Mouse (Mus musculus) spleen, postnatal 14 days (tissue): Measurements from ENCODE around the gene Pdcd6.

Experiments
- DNase-seq, 2 experiments: peaks; one replicate each; pipeline ENCODE4 v3.0.0; 2021 to 2022; ENCODE audit warnings: low spot score in 2 of 2

The Pdcd6 gene

DNA sequence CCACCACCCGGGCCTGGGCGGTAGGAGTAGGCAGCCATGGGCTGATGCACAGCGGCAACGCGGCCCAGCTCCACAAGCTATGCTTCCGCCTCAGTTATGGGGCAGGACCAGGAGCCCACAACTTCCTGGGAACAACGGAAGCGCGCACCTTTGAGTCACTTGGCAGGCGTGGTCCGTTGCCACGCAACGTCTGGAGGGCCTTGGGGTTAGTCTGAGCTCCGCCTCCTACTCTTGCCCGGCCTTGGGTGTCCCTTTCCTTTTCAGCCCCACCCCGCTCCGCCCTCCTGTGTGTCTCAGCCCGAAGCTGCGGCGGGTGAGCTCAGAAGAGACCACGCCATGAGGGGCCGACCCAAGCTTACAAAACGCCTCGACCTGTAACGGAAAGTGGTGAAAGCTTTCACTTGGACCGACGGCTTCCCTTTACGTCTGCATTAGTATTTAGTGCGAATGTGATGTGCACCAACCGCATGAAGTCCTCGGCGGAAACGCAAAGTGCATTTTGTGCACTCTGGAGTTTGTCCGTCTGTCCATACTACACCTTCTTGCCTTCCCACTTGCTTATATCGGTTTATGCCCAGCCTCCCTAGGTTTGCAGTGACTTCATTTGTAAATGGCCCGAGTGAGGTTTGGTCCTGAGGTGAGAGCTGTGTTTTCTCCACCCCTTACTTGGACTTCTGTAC, at the start of gene Pdcd6:
Gene Pdcd6, minus strand, starts transcription at position 411 of the 680 bp plus-strand sequence.
- peak; percentile 76 to 77 for DNase-seq

DNA sequence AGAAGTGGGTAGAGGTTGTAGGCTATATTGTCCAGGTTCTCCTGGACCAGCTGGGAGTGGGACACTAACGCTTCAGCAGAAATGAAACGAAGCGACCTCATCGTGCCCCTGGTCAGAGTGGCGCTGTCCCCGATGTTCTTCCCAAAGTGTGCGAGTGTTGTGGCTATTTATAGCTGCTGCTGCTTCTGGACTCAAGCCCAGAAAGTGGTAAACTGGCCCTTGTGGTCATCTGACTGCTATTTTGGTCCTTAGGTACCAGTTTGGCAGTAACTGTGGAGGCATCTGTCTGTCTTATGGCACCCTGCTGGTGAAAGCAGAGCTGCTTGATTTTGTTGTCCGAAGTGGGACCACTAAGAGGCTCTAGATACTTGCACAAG, 46.5 kb upstream of the Pdcd6 start, which contains the start of gene Lrrc14b:
Gene Lrrc14b, minus strand, starts transcription at position 147 of the 377 bp plus-strand sequence.
- no peak for DNase-seq

DNA sequence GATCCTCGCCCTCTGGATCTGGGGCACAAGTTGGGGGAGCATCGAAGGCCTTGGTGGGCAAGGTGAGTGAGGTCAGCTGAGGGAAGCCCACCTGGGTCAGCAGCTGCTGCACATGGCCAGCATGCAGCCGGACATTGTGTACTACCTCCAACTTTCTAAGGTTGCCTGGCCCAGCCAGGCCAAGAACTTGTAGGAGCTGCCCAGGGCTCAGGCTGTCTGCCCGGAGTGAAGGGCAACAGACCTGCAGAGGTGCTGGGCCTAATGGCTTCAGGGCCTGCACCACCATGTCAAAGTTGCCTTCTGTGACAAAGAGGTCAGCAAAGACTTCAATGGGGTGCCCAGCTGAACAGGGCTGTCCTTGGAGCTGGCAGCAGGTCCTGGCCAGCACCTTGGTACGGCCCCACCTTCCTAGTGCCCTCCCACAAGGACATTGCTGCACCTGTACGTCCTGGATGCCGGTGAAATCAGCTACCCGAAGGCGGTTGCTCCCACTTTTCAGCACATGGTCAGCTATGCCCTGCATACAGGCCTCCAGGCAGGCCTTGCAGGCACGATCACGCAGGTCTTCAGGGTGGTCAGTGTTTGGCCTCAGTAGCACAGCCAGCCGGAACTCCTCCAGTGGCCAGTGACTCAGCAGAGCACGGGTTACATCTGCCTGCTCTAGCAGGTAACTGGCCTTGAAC, 45.9 kb upstream of the Pdcd6 start:
- no peak for DNase-seq

GRCm38 (mm10) chr13:74362218-74362617, 44.8 kb upstream of the Pdcd6 start:
- DNase-seq = no peak

DNA sequence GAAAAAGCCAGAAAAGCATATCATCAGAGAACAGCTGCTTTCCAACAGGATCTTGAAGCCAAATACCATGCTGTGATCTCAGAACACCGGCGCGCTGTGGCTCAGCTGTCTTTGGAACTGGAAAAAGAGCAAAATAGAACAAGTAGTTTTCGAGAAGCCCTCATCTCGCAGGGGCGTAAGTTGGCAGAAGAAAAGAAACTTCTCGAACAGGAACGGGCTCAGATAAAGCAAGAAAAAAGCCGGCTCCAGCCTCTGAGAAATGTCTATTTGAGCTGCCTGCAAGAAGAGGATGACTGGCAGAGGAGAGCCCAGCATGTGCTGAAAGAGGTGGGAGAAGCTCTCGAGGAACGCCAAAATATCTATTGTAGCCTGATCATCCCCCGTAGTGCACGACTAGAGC, 39.1 kb upstream of the Pdcd6 start:
- no peak for DNase-seq

DNA sequence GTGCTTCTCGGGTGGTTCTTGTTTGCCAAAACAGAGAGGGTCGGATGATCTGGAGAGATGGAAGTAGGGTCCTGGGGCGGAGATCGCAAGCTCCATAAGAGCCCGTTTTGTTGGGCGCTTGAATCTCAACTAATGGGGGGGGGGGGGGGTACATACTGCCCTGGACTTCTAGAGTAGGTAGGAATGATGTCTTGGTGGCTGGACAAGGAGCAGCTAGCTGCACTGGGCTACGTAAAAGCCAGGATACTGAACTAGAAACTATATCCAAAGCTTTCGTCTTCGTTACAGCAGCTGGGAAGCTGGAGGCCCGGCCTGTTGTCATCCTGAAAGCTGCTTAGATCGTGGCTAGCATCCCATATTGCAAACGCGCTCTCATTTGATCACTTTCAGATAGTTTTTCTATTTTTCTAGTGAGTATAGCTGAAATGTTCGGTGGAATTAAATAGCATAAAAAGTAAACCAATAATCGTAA, 33.1 kb upstream of the Pdcd6 start:
- no peak for DNase-seq

GRCm38 (mm10) chr13:74349566-74350434, 32.4 kb upstream of the Pdcd6 start, which contains the start of the genes Sdha and Ccdc127:
TSS of gene Sdha (minus strand) at chr13:74350280.
TSS of gene Ccdc127 (plus strand) at chr13:74350309.
- peak; percentile 93 to 95 for DNase-seq

DNA sequence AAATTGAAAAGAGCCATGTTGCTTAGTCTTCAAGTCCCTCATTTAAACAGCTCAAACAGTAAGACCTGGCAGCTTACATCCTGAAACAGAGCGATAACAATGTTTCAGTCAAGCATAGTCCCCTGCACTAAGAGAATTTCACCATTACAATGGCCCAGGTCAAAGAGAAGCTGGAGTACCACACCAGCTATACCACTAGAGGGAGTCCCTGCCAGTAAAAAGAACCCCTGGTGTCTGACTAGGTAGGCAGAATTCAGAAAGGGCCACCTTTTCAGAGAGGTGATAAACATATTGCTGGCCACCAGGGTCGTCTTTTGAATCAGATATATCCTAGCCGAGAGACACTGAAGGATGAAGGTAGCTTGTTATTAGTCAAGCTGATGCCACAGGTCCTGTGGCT, 23.7 kb upstream of the Pdcd6 start:
- peak in 1 of 2 experiments; percentile 24 for DNase-seq

DNA sequence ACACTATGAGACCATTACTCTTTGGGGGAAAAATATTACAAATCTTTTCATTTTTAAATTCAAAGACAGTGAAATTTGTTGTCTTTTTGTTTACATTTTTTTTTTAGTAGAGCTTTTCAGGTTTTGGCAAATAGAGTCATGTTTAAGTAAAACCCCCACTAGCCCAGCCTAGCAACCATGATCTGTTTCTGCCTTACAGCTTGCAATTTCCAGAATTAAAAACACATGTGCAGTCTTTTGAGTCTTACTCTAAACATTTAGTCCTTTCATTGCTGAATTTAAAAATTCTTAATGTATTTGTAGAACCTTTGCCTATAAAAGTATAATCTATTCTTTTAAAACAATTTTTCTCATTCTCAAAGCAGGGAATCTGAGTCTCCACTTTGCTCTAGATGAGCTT, 11.9 kb upstream of the Pdcd6 start:
- no peak for DNase-seq

DNA sequence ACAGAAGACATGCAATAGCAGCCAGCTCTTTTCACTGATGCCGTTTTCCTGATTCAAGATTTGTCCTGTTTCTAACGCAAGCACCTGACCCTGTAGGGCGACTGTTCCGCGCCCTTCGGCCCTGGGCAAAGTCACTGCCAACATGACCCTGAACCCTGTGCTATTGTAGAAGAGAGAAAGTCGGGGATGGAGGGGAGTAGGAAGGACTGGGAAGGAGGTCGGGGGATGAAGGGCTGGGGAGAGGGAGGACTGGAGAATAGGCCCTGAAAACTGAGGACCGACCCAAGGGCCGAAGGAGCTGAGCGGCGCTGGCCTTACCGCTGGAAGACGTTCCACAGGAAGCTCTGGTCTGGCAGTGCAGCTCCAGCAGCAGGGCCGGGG, 601 bp downstream of the Pdcd6 start:
- no peak for DNase-seq

DNA sequence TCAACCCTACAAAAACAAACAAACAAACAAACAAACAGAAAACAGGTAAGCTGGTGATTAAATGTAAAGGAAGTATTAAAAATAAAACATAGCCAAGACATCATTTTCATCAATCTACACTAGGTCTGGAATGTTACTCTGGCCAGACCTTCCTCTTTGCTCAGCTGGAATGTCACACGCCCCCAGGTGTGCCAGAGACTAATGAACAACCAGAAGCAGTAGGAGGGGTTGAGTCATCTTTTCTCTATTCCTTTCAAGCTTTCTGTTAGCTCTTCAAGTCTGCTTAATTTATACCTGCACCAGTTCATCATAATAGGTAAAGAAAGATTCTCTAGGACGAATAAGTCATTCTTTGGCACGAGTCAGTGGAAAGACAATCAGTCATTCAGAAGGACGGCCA, 994 bp downstream of the Pdcd6 start:
- no peak for DNase-seq

DNA sequence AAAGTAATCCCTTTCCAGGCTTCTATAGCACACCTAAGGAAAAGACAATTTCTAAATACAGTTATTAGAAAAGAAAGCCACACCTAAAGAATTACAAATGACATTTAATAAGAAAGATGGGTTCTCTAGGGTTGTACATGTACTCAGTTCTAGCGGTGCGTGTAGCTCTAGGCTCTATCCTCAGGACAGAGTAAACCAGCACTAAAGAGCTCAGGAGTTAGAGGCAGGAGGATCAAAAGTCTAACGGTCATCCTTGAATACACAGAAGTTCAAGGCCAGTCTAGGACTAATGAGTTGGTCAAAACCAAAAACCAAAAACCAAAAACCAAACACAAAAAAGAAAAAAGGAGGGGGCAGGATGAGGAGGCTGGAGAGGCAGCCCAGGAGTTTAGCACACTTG, 2.8 kb downstream of the Pdcd6 start:
- DNase-seq = no peak

GRCm38 (mm10) chr13:74305780-74306179, 11.6 kb downstream of the Pdcd6 start:
- DNase-seq = no peak

DNA sequence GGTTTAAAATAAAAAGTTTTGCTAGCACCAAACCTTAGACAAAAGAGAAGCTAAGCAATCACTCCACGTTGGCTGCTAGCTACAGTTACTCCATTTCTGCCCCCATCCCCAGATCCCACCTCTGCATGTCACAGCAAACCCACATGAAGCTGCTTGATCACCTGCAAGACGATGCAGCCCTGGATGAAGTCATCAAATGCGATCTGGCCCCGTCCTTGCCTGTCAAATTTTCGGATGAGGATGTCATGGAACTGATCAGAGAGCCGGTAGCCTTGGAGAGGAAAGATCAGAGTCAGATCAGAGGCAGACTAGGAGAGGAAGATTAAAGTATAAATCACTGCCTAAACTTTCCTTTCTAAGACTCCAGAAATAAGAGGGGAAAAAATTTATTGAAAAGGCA, 12.0 kb downstream of the Pdcd6 start:
- no peak for DNase-seq

DNA sequence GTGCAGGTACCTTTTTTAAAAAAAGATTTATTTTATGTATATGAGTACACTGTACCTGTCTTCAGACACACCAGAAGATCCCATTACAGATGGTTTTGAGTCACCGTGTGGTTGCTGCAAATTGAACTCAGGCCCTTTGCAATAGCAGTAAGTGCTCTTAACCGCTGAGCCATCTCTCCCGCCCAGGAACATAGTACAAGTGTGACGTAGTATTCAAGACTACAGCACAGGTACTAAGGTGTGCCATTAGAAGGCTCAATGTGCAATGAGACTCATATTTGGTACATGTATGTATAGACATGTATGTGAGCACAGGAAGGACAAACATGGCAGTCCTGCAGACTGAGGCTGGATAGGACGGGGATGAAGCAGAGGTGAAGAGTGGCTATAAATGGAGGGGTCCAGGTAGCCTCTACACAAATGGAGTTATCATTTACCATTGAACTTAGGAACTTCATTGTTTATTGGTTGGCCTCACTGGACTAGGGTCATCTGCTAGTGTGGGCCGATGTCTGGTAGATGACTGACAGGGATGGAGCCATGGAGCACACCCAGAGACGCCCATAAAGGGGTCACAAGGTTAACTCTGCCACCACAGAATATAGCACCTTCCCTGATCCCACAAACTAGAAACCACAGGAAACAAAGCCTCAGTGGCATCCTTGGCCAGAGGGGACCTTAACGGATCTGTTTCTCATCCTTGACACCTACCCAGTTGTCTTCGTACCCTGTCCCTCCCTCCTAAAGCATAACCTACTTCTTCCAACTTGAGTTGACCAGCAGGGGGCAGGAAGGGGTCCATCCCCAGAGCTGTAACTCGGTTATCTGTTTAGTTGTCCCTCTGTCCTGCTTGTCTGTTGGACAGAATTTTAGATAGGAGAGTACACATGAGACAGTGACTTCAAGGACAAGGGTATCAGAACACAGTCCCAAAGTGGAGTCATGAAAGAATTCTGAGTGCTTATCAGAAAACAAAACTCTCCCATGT, 15.0 kb downstream of the Pdcd6 start:
- DNase-seq = no peak

DNA sequence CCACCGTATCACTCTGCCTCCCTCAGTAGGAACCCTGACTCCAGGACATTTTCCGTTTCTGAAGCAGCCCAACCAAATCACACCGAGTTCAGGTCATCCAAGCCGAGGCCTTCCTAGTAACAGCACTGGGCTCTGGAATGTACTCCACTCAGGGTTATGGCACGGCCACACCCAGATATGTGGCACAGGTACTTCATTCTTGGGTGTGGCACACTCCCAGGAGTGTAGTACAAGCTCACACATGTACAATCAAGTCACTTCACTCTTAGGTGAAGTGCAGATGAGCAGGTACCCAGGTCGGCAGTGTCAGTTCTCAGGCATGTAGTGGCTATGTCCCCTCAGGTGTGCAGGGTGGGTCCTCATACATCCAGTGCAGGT, 15.8 kb downstream of the Pdcd6 start:
- no peak for DNase-seq

DNA sequence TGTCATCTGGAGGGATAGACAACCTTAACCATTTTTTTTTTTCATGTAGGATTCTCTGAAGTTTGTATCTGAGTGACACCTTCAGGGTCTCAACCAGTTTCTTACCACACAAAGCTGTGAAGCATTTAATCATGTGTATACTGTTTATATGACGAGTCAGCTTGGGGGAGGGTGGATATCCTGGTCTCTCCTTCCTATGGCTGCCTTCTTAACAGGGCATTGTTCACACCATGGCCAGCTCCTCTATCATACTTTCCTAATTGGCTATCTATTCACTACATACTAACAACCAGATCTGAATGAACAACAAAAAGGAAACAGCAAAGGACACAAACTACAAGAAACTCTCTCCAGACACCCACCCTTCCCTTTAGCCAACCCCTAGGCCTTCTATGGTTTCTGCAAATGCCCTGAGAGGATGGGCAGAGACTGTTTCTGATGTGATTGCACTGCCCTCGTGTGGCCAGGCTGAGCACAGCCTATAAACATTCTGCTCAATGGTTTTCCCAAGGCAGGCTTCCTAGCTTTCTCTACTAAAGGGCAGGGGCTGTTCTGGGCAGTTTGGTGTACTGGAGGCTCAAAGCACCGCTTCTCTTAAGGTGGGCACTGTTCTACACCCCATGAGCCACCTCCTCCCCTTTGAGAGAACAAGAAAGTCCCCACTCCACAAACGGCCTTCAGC, 16.3 kb downstream of the Pdcd6 start:
- peak; percentile 12 to 39 for DNase-seq

DNA sequence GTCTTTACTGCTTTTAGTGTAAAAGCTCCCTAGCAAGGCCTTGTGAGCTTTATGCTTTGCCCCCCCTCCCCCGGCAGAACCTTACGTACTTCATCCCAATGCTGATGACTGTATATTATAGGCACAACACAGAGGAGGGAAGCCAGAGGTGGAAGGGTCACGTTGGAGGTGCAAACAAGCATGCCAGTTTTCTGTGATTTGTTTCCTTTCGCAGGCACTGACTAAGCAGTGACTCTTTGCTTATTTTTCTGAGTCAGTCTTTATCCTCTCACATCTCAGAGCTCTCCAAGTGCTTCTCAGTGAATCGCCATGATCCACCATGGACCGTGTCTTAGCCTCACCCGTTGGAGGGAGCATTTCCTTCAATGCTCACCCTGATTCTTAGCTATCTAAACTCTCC, 21.0 kb downstream of the Pdcd6 start:
- no peak for DNase-seq

GRCm38 (mm10) chr13:74292167-74292566, 25.2 kb downstream of the Pdcd6 start, which contains the start of gene Ahrr:
TSS of gene Ahrr (minus strand) at chr13:74292331.
- peak in 1 of 2 experiments; percentile 3 for DNase-seq

GRCm38 (mm10) chr13:74289646-74290045, 27.7 kb downstream of the Pdcd6 start:
- no peak for DNase-seq
